Mouse (Mus musculus) right cerebral cortex, postnatal 25 days (tissue): ENCODE results near the gene Muc3a.

Source experiments
- DNase-seq: peaks from one replicate; pipeline ENCODE4 v3.0.0; 2022

The Muc3a gene

GRCm38 (mm10) chr5:137212289-137212688, at the start of gene Muc3a:
Muc3a (minus strand) TSS chr5:137212389.
- DNase-seq, result no peak

DNA sequence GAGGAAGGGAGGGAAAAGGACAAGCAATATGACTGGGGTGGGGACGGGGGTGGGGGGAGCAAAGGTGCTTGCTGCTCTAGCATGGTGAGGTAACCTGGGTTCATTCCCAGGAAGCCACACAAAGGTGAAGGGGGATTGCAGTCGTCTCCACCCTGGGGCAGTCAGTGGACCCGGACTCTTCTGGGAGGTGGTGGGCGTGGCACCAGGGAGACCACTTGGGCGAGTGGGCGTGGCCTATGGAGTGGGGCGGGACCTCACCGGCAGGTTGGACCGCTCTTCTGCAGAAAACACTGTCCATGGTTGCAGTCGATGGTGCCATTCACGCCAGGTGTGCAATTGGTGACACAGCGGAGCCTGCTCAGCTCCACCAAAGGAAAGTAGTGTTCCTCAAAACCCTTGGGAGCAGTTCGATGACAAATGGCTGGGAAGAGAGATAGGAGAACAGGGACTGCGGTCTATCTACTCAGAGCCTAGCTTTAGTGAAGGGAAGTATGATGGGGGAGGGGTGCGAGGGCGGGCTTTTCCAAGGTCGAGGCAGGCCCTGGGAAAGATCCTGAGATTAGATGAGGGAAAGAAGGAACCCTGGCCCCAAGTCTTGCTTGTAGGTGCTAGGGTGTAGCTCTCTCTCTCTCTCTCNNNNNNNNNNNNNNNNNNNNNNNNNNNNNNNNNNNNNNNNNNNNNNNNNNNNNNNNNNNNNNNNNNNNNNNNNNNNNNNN, 917 bp downstream of the Muc3a start:
- no peak for DNase-seq

- DNase-seq, result no peak
Observed at GRCm38 (mm10) chr5:137210689-137211088, 1.5 kb downstream of the Muc3a start.

DNA sequence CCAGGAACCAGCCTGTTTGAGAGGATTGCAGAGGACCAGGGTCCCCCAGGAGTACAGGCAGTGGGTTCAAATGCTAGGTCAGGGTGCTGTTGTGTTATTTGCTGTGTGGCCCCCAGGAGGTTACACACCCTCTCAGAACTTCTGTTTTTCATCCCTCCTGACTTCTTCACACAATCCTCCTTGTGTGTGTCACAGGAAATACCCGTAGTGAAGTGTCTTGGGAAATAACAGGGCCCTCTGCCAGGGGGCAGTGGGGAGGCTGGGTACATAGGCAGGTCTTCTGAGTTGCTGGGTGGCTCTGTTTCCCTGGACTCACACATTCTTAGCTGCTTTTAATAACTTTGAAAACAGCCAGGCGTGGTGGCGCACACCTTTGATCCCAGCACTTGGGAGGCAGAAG, 6.9 kb downstream of the Muc3a start:
- no peak for DNase-seq

- DNase-seq, result no peak
Observed at GRCm38 (mm10) chr5:137194488-137195120, 17.6 kb downstream of the Muc3a start.

DNA sequence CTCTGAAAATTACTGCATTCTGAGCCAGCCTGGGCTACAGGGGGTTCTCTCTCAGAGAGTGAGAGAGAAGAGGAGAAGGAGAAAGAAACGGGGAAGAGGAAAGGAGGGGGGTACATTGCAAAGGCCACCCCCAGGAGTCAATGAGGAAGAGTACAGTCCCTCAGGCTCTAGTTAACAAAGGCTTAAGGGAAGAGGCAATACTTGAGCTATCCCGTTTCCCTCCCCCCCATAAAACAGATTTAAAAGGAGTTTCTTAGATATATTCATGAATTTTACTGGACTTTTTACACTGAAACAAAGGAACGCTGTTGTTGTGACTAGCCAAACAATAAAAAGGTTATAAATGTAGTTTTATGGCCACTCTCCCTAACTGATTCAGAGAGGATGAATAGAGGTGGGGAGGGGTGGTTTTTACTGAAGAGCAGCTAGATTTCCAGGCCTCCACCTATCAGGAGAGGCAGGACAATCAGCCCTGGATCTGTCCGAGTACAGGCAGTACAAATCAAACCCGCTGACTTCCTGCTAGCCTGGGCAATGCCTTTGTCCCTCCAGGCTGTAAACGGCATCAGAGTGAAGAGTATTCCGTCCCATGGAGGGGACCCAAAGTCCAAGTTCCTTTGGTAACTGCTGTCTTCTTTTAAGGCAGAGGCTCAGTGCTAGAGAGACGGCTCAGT, 18.8 kb downstream of the Muc3a start:
- DNase-seq, result no peak

- no peak for DNase-seq
Observed at GRCm38 (mm10) chr5:137189326-137189725, 22.9 kb downstream of the Muc3a start.

GRCm38 (mm10) chr5:137185362-137185761, 26.8 kb downstream of the Muc3a start:
- no peak for DNase-seq

- DNase-seq, result no peak
Observed at GRCm38 (mm10) chr5:137179646-137180374, 32.4 kb downstream of the Muc3a start.

DNA sequence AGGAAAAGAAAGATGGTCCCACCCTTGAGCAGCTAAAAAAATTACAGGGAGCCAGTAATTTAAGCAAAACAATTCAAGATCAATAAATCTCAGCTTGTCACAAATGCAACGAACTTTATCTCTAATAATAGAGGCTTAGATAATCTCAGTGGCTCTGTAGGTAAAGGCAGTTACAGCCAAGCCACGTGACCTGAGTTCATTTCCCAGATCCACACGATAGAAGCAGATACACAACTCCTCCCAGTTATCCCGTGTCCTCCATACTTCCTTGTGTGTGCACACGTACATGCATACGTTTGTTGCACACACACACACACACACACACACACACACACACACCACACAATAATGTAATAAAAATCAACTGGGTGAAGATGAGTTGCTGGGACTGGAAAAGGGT, 38.2 kb downstream of the Muc3a start:
- no peak for DNase-seq

GRCm38 (mm10) chr5:137172591-137172990, 39.6 kb downstream of the Muc3a start:
- no peak for DNase-seq

DNA sequence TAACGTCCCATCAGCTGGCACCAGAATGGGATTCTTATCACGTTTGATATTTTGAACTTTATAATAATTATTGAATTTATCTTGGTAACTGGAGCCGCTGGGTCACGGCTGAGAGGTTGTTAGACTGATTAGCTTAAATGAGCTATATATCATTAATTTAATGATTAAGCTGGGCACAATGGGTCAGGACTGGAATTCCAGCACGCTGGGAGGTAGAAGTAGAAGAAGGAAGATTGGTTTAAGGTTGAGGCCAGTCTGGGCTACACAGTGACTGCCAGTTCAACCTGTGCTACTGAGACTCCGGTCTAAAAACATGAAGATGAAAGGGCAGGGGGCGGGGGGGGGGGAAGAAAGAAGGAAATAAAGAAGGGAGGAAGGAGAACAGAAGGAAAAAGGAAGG, 40.7 kb downstream of the Muc3a start:
- no peak for DNase-seq

- no peak for DNase-seq
Observed at GRCm38 (mm10) chr5:137170836-137171380, 41.3 kb downstream of the Muc3a start.

- no peak for DNase-seq
Observed at GRCm38 (mm10) chr5:137167539-137167938, 44.6 kb downstream of the Muc3a start.

DNA sequence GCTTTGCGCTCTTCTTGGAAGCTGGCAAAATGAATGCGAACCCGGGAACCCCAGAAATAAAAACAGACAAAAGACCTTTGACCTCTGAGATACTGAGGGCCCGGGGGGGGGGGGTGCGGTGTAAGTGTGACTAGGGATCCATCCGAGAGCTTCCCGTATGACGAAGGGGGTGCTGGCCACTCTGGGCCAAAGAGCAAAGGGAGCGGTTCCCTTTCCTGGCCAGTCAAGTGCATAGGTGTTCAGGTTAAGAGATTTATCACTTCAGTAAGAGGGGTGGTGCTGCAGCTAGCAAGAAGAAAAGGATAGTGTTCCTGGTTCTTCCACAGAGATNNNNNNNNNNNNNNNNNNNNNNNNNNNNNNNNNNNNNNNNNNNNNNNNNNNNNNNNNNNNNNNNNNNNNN, 46.2 kb downstream of the Muc3a start:
- no peak for DNase-seq

GRCm38 (mm10) chr5:137161853-137162252, 50.3 kb downstream of the Muc3a start:
- DNase-seq, result no peak

- DNase-seq, result no peak
Observed at GRCm38 (mm10) chr5:137159461-137159860, 52.7 kb downstream of the Muc3a start.
